Comparison of ENCODE assay signal across 11 mouse cellular contexts in genomic region chr4:96525772-96526171, GRCm38 (mm10). TPM values are rescaled to one million over a fixed set of nuclear protein-coding genes. Genes with fewer than 3 reads are reported as not detected.
DNase-seq lines count a peak whose midpoint lies in the region; ATAC-seq and TF ChIP-seq lines count a peak whose summit lies in the region.
"Had no signal": no experiment of that assay in that cellular context is flagged by ENCODE, and none has a peak within 500 bp of the region (broad histone marks: within the 10 kb centered on the region; RNA-seq: fewer than 3 reads in every experiment).

No protein-coding gene starts in this region.

- no peaks in the 10 kb centered on the region for H3K9me3 ChIP-seq in forebrain, embryonic 14.5 days (replicated peaks; ENCODE audit: control insufficient read depth, low read length)
- H3K9me3 ChIP-seq in forebrain, embryonic 12.5 days: no peaks in the 10 kb centered on the region
- no peaks in the 10 kb centered on the region for H3K9me3 ChIP-seq in midbrain, embryonic 13.5 days
- H3K9me3 ChIP-seq in midbrain, embryonic 10.5 days (replicated peaks): no peaks in the 10 kb centered on the region
- no peaks in the 10 kb centered on the region for H3K9me3 ChIP-seq in stomach, postnatal 0 days (ENCODE audit: control insufficient read depth, low read length)
- H3K9me3 ChIP-seq: heart, embryonic 12.5 days; limb, embryonic 15.5 days had no signal

- DNase-seq in forebrain, embryonic 14.5 days (ENCODE audit: low spot score): peak; percentile 19
- no peak for DNase-seq in midbrain, embryonic 10.5 days (ENCODE audit: low spot score)
- peak; percentile 49 for DNase-seq in kidney, adult 9 months
- DNase-seq in stomach, postnatal 0 days (ENCODE audit: low spot score): no peak
- no peak for DNase-seq in MN1 (ENCODE audit: low spot score)
- no peak for DNase-seq in lung, adult 18-20 months
- DNase-seq: thymus, adult 18-20 months had no signal

- no peak overlapping the region for H3K9ac ChIP-seq in forebrain, embryonic 14.5 days (ENCODE audit: low read length)
- no peak overlapping the region for H3K9ac ChIP-seq in forebrain, embryonic 12.5 days
- no peak overlapping the region for H3K9ac ChIP-seq in midbrain, embryonic 13.5 days (replicated peaks)
- no peak overlapping the region for H3K9ac ChIP-seq in stomach, postnatal 0 days (ENCODE audit: low read length)
- H3K9ac ChIP-seq: heart, embryonic 12.5 days; limb, embryonic 15.5 days had no signal

- H3K4me1 ChIP-seq in forebrain, embryonic 14.5 days (ENCODE audit: control insufficient read depth, insufficient read depth, low read length): no peaks in the 10 kb centered on the region
- H3K4me1 ChIP-seq in forebrain, embryonic 12.5 days: no peaks in the 10 kb centered on the region
- H3K4me1 ChIP-seq in midbrain, embryonic 13.5 days (replicated peaks): no peaks in the 10 kb centered on the region
- no peaks in the 10 kb centered on the region for H3K4me1 ChIP-seq in midbrain, embryonic 10.5 days
- H3K4me1 ChIP-seq in stomach, postnatal 0 days (replicated peaks; ENCODE audit: control insufficient read depth, insufficient read depth): no peaks in the 10 kb centered on the region
- H3K4me1 ChIP-seq: heart, embryonic 12.5 days; limb, embryonic 15.5 days had no signal

- no peaks in the 10 kb centered on the region for H3K36me3 ChIP-seq in forebrain, embryonic 14.5 days (ENCODE audit: control insufficient read depth, insufficient read depth, low read length)
- H3K36me3 ChIP-seq in forebrain, embryonic 12.5 days (replicated peaks): no peaks in the 10 kb centered on the region
- 0 out of 2 replicates have a peak, but pooled peaks cover 4% of the 10 kb centered on the region for H3K36me3 ChIP-seq in midbrain, embryonic 13.5 days
- H3K36me3 ChIP-seq in midbrain, embryonic 10.5 days: no peaks in the 10 kb centered on the region
- 0 out of 2 replicates have a peak, but pooled peaks cover 6% of the 10 kb centered on the region for H3K36me3 ChIP-seq in stomach, postnatal 0 days (ENCODE audit: control insufficient read depth, insufficient read depth, low read length)

- WGBS in forebrain, embryonic 14.5 days: 17% methylated on average over 1 of the region's 1 CpGs
- 30% methylated on average over 1 of the region's 1 CpGs for WGBS in forebrain, embryonic 12.5 days
- WGBS in midbrain, embryonic 13.5 days: 22% methylated on average over 1 of the region's 1 CpGs
- WGBS in midbrain, embryonic 10.5 days: 31% methylated on average over 1 of the region's 1 CpGs
- 7% methylated on average over 1 of the region's 1 CpGs for WGBS in stomach, postnatal 0 days

- H3K27ac ChIP-seq in forebrain, embryonic 14.5 days (ENCODE audit: low read depth, low read length): no peak overlapping the region
- H3K27ac ChIP-seq in forebrain, embryonic 12.5 days: no peak overlapping the region
- no peak overlapping the region for H3K27ac ChIP-seq in midbrain, embryonic 13.5 days
- H3K27ac ChIP-seq in midbrain, embryonic 10.5 days (replicated peaks): no peak overlapping the region
- H3K27ac ChIP-seq in stomach, postnatal 0 days (replicated peaks): no peak overlapping the region
- H3K27ac ChIP-seq: limb, embryonic 15.5 days had no signal

- TF ChIP-seq CTCF in stomach, postnatal 0 days (IDR thresholded peaks at IDR 0.05; ENCODE audit: low read depth): peak; percentile 47

- no peaks in the 10 kb centered on the region for H3K27me3 ChIP-seq in forebrain, embryonic 14.5 days (replicated peaks; ENCODE audit: control insufficient read depth, insufficient read depth, low read length)
- H3K27me3 ChIP-seq in forebrain, embryonic 12.5 days: no peaks in the 10 kb centered on the region
- no peaks in the 10 kb centered on the region for H3K27me3 ChIP-seq in midbrain, embryonic 13.5 days
- H3K27me3 ChIP-seq in midbrain, embryonic 10.5 days (ENCODE audit: low read depth, poor library complexity, severe bottlenecking): no peaks in the 10 kb centered on the region
- H3K27me3 ChIP-seq in stomach, postnatal 0 days (ENCODE audit: control insufficient read depth, insufficient read depth, low read length): no peaks in the 10 kb centered on the region
- H3K27me3 ChIP-seq: heart, embryonic 12.5 days; limb, embryonic 15.5 days had no signal

- no peak overlapping the region for H3K4me2 ChIP-seq in forebrain, embryonic 14.5 days (ENCODE audit: low read length)
- no peak overlapping the region for H3K4me2 ChIP-seq in forebrain, embryonic 12.5 days
- H3K4me2 ChIP-seq in midbrain, embryonic 13.5 days (replicated peaks): no peak overlapping the region
- no peak overlapping the region for H3K4me2 ChIP-seq in stomach, postnatal 0 days (replicated peaks; ENCODE audit: low read depth)
- H3K4me2 ChIP-seq: heart, embryonic 12.5 days; limb, embryonic 15.5 days had no signal

- no peak for ATAC-seq in forebrain, embryonic 14.5 days
- no peak for ATAC-seq in forebrain, embryonic 12.5 days (ENCODE audit: low FRiP score)
- peak; percentile 50; the same call in 1 of the 2 replicates for ATAC-seq in midbrain, embryonic 13.5 days
- no peak for ATAC-seq in stomach, postnatal 0 days (ENCODE audit: low FRiP score, low TSS enrichment)

- no peak overlapping the region for H3K4me3 ChIP-seq in forebrain, embryonic 14.5 days (ENCODE audit: low read depth, low read length)
- H3K4me3 ChIP-seq in forebrain, embryonic 12.5 days (replicated peaks): no peak overlapping the region
- H3K4me3 ChIP-seq in midbrain, embryonic 13.5 days (replicated peaks): no peak overlapping the region
- no peak overlapping the region for H3K4me3 ChIP-seq in midbrain, embryonic 10.5 days
- no peak overlapping the region for H3K4me3 ChIP-seq in stomach, postnatal 0 days (ENCODE audit: low read depth, low read length)
- H3K4me3 ChIP-seq: heart, embryonic 12.5 days; limb, embryonic 15.5 days had no signal

- no peak for TF ChIP-seq EP300 in stomach, postnatal 0 days (optimal IDR thresholded peaks at IDR 0.05)

RNA-seq across cellular contexts. Expression of gene Cyp2j8, which starts 18.6 kb away (rescaled TPM):
- not detected in 2 replicates for polyA plus RNA-seq in forebrain, embryonic 14.5 days (2014; fragmentation: Nextera tagmentation; extraction: Ambion mirVana)
- not detected in 2 replicates for polyA plus RNA-seq in forebrain, embryonic 12.5 days (2016; fragmentation: Nextera tagmentation; extraction: Ambion mirVana)
- polyA plus RNA-seq in midbrain, embryonic 13.5 days (2015; fragmentation: Nextera tagmentation; extraction: Ambion mirVana): not detected in 2 replicates
- polyA plus RNA-seq in midbrain, embryonic 10.5 days (2016; fragmentation: Nextera tagmentation; extraction: Ambion mirVana): not detected in 2 replicates
- not detected in 2 replicates for polyA plus RNA-seq in stomach, postnatal 0 days (2015; fragmentation: Nextera tagmentation; extraction: Ambion mirVana)
- polyA plus RNA-seq: heart, embryonic 12.5 days; limb, embryonic 15.5 days had no signal

RNA-seq across cellular contexts. Expression of gene Cyp2j6, which starts 27.7 kb away (rescaled TPM):
- polyA plus RNA-seq in forebrain, embryonic 14.5 days (2014; fragmentation: Nextera tagmentation; extraction: Ambion mirVana): 4.3 and 4.8 TPM in 2 replicates
- 3.4 and 3.7 TPM in 2 replicates for polyA plus RNA-seq in forebrain, embryonic 12.5 days (2016; fragmentation: Nextera tagmentation; extraction: Ambion mirVana)
- polyA plus RNA-seq in midbrain, embryonic 13.5 days (2015; fragmentation: Nextera tagmentation; extraction: Ambion mirVana): 3.2 and 3.7 TPM in 2 replicates
- polyA plus RNA-seq in midbrain, embryonic 10.5 days (2016; fragmentation: Nextera tagmentation; extraction: Ambion mirVana): 2.4 and 3.8 TPM in 2 replicates
- 21.5 and 23.0 TPM in 2 replicates for polyA plus RNA-seq in stomach, postnatal 0 days (2015; fragmentation: Nextera tagmentation; extraction: Ambion mirVana)

Comparison
In these comparisons a context has a peak if more than half of its experiments do, and no peak if none do; other contexts are left out.
1. DNase-seq: peak in forebrain, embryonic 14.5 days (single experiment) and kidney, adult 9 months (single experiment); none in midbrain, embryonic 10.5 days (single experiment), stomach, postnatal 0 days (single experiment), MN1 (single experiment) and lung, adult 18-20 months (0 of 2).